Mouse (Mus musculus) embryonic facial prominence, embryonic 10.5 days (tissue): ENCODE measurements at regions not wholly inside any gene's neighbourhood (a gene's known extent, or its start where the extent isn't known, plus 50 kb on each side); places are given as distances from the start of the nearest gene placed in this dataset.

Source experiments
- DNase-seq: peaks from one replicate; pipeline ENCODE4 v3.0.0-alpha.2; 2017; ENCODE audit warnings: low spot score
- H3K27ac ChIP-seq: fragments of 300-500 bp; sonication (generic); replicated peaks from 2 replicates; pipeline ENCODE4 v1.5.1; 2016; ENCODE audit warnings: mild to moderate bottlenecking
- H3K27me3 ChIP-seq: fragments of 300-500 bp; sonication (generic); replicated peaks from 2 replicates; pipeline ENCODE4 v1.6.1; 2016; ENCODE audit warnings: low read depth, mild to moderate bottlenecking; ENCODE audit not compliant: poor library complexity, severe bottlenecking
- H3K36me3 ChIP-seq: fragments of 300-500 bp; sonication (generic); replicated peaks from 2 replicates; pipeline ENCODE4 v1.6.1; 2016; ENCODE audit warnings: mild to moderate bottlenecking, moderate library complexity
- H3K4me1 ChIP-seq: fragments of 300-500 bp; sonication (generic); 2 replicates; pipeline ENCODE4 v1.6.1; 2016
- H3K4me3 ChIP-seq: fragments of 300-500 bp; sonication (generic); 2 replicates; pipeline ENCODE4 v1.5.1; 2016; ENCODE audit warnings: mild to moderate bottlenecking, moderate library complexity
- H3K9me3 ChIP-seq: fragments of 300-500 bp; sonication (generic); 2 replicates; pipeline ENCODE4 v1.6.1; 2016; ENCODE audit warnings: mild to moderate bottlenecking
- WGBS: fragments of 180-500 bp; shearing (Covaris S2); methylation state at CpG from one replicate; pipeline ENCODE4 v1.1.7; 2016; 5-methylcytosine and 5-hydroxymethylcytosine counted together

DNA sequence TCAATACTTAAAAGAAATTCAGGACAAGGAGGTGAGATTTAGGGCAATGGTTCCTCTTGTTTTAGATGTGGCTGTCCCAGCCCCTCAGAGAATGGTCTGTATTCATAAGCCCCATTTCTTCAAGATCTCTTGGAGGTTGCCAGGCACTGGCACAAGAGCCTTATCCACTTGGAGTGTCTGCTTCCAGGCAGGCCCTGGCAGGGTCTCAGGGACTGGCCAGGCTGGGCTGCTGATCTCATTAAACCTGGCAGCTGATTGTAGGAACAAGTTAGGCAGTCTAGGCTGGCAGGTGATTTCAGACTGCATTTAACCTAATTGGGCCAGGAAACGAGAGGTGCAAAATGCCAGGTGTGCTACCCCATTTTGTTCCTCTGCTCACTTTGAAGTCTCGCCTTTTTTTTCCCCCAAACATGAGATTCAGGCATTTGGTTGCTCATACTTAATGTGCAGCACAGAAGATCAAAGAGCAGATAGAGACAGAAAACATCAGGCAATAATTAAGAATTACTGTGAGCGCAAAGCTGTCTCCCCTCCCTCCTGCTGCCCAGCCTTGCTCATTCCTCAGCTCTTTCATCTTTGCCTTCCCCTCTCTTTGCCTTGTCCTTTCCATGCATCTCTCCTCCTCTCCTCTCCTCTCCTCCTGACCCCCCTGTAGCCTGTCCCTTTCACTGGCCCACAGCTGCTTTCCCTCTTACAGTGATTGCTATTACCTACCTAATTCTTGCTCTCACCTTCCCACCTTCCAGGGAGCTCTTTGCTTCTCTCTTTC lies 449.3 kb downstream of the Gm9195 start:
- Histone ChIP-seq H3K36me3 (no peaks in the 10 kb centered on the region), H3K4me1 (peaks cover 15% of the 10 kb centered on the region)

DNA sequence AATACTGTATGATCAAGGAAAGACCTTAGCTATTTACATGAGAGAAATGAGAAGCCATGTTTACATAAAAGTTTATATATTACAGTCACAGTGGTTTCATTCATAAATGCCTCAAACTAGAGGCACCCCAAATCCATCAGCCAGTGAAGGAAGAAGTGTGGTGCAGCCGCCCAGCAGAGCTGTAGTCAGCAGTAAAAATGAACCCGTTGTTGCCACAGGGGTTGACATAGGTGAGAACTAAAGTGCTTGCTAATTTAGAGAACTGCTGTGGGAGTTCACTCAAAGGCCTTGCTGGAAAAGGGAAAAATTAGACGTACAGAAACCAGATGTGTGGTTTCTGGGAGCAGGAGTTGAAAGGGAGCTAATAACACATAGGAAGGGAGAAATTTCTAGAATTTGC lies 461.2 kb downstream of the Gm9195 start:
- DNase-seq, result no peak
- H3K27me3 ChIP-seq, result no peaks in the 10 kb centered on the region
- no peaks in the 10 kb centered on the region for H3K9me3 ChIP-seq
- no peaks in the 10 kb centered on the region for H3K36me3 ChIP-seq
- no peaks in the 10 kb centered on the region for H3K4me1 ChIP-seq
- no peak overlapping the region for H3K27ac ChIP-seq
- WGBS, result 64% methylated on average over 3 of the region's 3 CpGs
- no peak overlapping the region for H3K4me3 ChIP-seq

More for the DNA sequence above, 449.3 kb downstream of the Gm9195 start:
- H3K27me3 ChIP-seq, result no peaks in the 10 kb centered on the region
- H3K9me3 ChIP-seq, result no peaks in the 10 kb centered on the region
- DNase-seq, result peak; percentile 39
- whole genome bisulfite sequencing, result 39% methylated on average over 3 of the region's 3 CpGs
- no peak overlapping the region for H3K4me3 ChIP-seq
- no peak overlapping the region for H3K27ac ChIP-seq

DNA sequence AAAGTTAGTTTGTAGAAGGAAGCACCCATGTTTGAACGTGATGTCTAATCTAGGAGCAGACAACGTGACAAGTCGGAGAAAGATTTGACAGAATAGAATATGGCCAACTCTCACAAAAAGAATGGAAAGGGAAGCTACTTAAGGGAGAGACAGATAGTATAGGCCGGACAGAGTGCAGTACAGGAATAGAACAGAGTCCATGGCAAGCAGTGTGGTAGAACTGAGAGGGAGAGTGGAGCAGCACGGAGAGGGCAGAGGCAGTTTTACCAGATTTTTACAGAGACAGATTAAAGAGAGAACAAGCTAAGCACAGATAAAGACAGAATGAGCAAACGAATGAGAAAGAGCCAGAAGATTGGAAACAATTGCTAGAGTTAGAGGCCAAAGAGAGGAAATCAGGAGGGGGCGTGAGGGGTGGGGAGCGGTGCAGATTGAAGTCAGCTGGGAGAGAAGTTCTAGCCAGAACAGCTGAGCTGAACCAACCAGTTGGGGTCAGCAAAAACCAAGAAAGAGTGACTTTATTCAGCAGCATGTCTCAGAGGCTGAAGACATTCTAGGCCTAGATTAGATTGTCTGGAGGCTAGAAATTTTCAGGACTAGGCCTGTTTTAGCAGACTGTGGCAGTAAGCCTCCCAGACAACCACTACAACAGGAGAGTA lies 464.1 kb downstream of the Gm9195 start:
- no peak overlapping the region for H3K27ac ChIP-seq
- 67% methylated on average over 8 of the region's 8 CpGs for WGBS
- H3K4me3 ChIP-seq, result no peak overlapping the region
- H3K9me3 ChIP-seq, result no peaks in the 10 kb centered on the region
- H3K36me3 ChIP-seq, result no peaks in the 10 kb centered on the region
- no peaks in the 10 kb centered on the region for H3K27me3 ChIP-seq
- DNase-seq, result no peak
- H3K4me1 ChIP-seq, result no peaks in the 10 kb centered on the region

DNA sequence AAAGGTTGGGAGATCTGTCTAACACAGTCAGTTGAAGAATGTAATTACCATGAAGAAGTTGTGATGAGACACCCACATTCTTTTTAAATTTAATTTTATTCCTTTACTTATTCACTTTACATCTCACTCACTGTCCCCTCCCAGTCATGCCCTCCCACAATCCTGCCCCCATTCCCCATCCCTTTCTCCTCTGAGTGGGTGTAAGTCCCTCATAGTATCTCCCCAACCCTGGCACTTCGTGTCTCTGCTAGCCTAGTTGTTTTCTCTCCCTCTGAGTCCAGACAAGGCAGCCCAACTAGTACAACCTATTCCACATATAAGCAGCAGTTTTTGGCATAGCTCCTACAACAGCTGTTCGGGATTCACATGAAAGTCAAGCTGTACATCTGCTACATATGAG lies 487.3 kb downstream of the Gm9195 start:
- Histone ChIP-seq H3K27ac (no peak overlapping the region), H3K9me3 (no peaks in the 10 kb centered on the region), H3K27me3 (no peaks in the 10 kb centered on the region), H3K4me1 (peaks cover 7% of the 10 kb centered on the region), H3K4me3 (no peak overlapping the region), H3K36me3 (no peaks in the 10 kb centered on the region)
- WGBS, result 77% methylated on average over 2 of the region's 2 CpGs
- DNase-seq, result no peak

DNA sequence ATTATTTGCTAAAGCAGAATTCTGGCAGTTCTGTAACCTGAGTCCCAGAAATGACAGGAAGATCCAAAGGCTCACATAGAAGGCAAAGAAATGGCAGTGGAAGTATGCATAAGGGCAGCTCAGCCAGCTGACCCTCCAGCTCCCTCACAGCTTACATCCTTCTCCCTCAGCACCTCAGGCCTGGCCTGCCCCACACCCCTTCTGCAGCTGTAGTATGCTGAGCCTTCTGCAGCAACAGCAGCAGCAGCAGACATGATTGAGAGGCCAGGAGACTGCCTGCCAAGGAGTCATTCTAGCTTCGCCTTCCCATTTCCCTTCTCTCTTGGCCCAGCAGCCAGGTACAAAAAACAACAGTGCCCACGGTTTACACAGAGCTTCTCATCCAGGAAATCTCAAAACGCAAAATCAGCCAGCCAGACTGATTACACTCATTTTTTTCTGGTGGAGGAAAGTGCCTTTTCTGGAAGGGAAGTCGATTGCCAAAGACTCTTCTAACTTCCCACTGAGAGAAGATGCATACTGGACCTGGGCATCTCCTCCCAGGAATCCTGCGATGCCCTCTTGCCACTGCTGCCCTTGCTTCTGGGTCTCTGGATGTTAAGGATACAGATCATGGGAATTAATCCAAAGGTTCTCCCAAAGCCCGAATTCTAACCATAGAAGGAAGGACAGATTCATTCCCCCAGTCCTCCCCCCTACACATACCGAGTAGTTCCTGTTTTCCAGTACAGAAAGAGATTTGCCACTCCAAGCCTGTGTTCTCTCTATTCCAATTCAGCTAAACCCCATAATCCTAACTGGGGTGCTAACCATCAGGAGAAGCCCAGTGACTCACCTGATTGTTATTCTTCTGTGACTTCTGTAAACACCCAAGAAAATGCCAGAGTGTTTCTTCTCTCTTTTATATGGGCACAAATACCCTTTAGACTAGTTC lies 489.2 kb downstream of the Gm9195 start:
- H3K4me3 ChIP-seq, result no peak overlapping the region
- 65% methylated on average over 7 of the region's 7 CpGs for WGBS

DNA sequence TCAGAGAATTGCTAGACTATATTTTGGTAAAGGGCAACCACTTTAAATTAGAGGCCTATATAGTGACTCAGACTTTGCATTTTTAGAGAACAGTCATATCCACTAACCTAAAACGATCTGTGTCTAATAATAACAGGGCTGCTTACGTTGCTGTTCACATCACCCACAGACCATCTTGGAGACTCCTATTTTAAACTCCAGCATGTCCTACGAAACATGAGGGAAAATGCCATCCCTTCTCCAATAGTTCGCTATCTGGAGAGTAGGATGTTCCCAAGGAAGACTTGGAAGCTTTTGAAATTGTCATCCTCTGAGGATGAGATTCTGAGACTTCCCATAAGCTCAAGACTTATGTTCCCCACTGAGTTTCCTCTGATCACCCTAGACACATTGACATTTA lies 518.6 kb downstream of the Gm9195 start:
- Histone ChIP-seq H3K4me3 (no peak overlapping the region), H3K27me3 (no peaks in the 10 kb centered on the region), H3K36me3 (no peaks in the 10 kb centered on the region), H3K4me1 (no peaks in the 10 kb centered on the region), H3K9me3 (no peaks in the 10 kb centered on the region), H3K27ac (no peak overlapping the region)
- 87% methylated on average over 4 of the region's 4 CpGs for WGBS
- no peak for DNase-seq

More for the DNA sequence above, 489.2 kb downstream of the Gm9195 start:
- no peaks in the 10 kb centered on the region for H3K27me3 ChIP-seq
- H3K36me3 ChIP-seq, result no peaks in the 10 kb centered on the region
- peaks cover 7% of the 10 kb centered on the region for H3K4me1 ChIP-seq
- H3K27ac ChIP-seq, result no peak overlapping the region
- DNase-seq, result no peak
- no peaks in the 10 kb centered on the region for H3K9me3 ChIP-seq

DNA sequence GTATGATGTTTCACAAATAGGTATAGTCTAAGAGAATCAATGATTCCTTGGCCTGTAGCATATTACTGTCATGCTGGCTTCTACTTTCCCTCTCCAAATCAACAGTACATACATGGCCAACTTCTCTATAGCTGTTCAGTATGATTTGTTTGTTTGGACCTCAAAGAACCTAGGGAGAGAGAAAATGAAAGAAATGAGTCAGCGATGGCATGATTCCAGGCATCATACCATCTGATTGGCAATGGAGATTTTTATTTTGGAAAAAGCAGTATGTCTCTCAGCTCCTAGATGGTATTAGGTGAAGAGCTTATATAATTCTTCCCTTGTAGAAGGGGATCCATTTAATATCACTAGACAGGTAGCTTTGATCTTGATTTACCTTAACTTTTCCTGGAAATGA lies 519.1 kb downstream of the Gm9195 start:
- Histone ChIP-seq H3K9me3 (no peaks in the 10 kb centered on the region), H3K36me3 (no peaks in the 10 kb centered on the region), H3K4me1 (no peaks in the 10 kb centered on the region), H3K27me3 (no peaks in the 10 kb centered on the region), H3K4me3 (no peak overlapping the region), H3K27ac (no peak overlapping the region)
- no peak for DNase-seq
- 98% methylated on average over 1 of the region's 1 CpGs for WGBS

DNA sequence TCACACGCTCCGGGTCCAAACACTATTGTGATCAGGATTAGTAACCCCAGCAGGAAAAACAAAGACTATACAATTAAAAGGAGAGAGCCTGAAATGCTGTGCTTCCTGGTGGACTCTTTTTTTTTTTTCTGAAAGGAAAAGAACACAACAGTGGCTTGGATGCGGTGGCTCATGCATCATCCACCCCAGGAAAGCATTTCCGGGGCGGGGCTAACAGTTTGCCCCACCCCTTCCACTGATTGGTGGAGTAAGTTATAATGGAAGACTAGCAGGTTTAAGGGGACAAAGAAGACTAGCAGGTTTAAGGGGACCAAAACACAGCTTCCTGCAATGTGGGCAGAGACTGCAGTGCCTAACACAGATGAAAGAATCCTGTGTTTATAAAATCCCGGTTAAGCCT lies 524.0 kb downstream of the Gm9195 start:
- no peaks in the 10 kb centered on the region for H3K9me3 ChIP-seq
- no peak overlapping the region for H3K4me3 ChIP-seq
- peak; percentile 11 for DNase-seq
- WGBS, result 60% methylated on average over 6 of the region's 6 CpGs
- no peaks in the 10 kb centered on the region for H3K36me3 ChIP-seq
- H3K4me1 ChIP-seq, result peaks cover 10% of the 10 kb centered on the region
- H3K27ac ChIP-seq, result no peak overlapping the region
- H3K27me3 ChIP-seq, result no peaks in the 10 kb centered on the region

DNA sequence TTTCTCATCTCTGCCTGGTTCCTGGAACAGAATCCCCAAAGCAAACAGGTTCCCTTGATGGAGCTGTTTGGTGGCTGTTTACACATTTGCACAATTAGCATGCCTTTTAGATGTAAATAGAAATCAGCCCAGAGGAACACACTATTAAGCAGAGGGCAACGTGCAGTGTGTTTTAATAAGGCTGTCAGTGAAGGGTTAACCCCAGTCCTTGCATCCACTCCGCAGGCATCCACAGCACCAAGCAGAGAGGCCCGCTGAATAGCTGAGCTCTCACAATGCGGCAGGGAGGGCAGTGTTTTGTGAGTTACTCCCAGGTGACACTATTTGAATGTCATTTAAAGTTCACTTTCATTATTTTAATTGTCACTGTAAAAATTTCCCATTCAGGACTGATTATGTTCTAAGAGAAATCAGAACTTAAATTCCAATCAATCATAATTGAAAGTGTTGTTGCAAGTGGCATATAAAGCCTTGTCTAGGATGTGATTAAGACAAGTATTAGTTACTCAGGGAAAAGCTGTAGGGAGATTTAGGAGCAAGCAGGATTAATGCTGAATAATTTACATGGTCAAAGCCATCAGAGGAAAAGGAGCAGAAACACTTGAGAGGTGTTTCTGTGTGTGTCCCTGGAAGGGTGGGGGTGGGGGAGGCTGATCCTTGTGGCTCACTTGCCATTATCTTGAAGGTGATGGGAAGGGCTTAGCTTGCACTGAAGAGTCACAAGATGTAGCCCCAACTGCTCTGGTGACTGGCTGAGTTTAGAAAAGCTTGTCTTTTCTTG lies 528.1 kb downstream of the Gm9195 start:
- Histone ChIP-seq H3K4me1 (peaks cover 10% of the 10 kb centered on the region), H3K9me3 (no peaks in the 10 kb centered on the region), H3K27me3 (no peaks in the 10 kb centered on the region), H3K4me3 (no peak overlapping the region), H3K27ac (no peak overlapping the region), H3K36me3 (no peaks in the 10 kb centered on the region)
- no peak for DNase-seq
- WGBS, result 2% methylated on average over 4 of the region's 4 CpGs

DNA sequence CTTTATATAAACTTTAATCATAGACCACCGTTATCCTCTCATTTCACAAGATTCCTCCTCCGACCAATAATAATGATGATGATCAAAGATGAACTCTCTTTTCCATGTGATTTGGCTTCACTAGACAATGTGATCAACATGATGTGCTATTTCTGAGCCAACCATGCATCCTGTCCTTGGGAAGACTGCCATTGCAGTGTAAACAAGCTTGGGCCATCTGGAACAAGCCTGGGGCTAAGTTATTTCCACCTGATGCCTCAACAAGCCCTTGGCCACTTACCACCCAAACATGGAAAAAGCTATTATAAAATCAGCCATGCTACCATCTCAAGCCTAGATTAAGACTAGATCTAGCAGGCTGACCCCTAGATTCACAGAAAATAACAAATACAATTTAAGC lies 542.9 kb downstream of the Gm9195 start:
- Histone ChIP-seq H3K27me3 (no peaks in the 10 kb centered on the region), H3K36me3 (no peaks in the 10 kb centered on the region), H3K27ac (no peak overlapping the region), H3K4me3 (no peak overlapping the region), H3K9me3 (no peaks in the 10 kb centered on the region), H3K4me1 (no peaks in the 10 kb centered on the region)
- no peak for DNase-seq
- 89% methylated on average over 2 of the region's 2 CpGs for WGBS

DNA sequence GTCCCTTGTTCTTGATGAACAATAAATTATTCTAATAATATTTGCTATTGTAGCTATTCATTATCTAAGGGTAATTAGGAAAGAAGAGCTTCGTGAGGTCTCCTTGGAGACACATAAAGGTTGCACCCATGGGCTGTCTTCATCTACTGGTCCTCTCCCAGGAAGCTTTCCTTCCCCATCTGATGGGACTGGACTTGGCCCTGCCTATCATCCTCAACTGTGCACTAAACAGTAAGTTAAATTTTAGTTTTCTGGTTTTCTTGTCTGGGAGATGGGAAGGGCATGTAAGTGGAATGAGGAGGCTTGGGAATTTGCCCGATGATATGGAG lies 554.5 kb downstream of the Gm9195 start:
- Histone ChIP-seq H3K36me3 (no peaks in the 10 kb centered on the region), H3K27me3 (no peaks in the 10 kb centered on the region), H3K4me1 (no peaks in the 10 kb centered on the region), H3K27ac (no peak overlapping the region), H3K9me3 (no peaks in the 10 kb centered on the region), H3K4me3 (no peak overlapping the region)
- 83% methylated on average over 2 of the region's 2 CpGs for WGBS
- DNase-seq, result no peak
